Mouse (Mus musculus): ENCODE data around the gene Slc26a9.

The Slc26a9 gene

DNA sequence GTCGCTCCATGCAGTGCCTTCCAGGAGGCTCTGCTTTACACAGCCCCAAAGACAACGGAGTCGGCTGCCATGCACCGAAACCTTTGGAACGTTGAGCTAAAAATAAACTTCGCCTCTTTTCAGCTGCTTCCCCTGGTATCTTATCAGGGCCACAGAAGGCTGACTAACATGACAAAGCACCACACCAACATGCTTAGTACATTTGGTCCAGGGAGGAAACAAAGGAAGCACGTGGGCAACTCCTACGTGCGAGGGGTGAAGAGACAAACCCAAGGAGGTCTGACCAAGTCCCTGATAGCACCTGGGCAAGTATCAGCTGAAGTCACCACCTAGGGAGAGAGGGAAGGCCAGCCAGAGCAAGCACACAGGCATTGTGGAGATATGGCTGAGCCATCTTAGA, 7.3 kb upstream of the Slc26a9 start:
- no peak for DNase-seq (ENCODE audit: low read depth, low spot score)

GRCm38 (mm10) chr1:131737269-131737668, 6.6 kb upstream of the Slc26a9 start:
- no peak for DNase-seq (ENCODE audit: low read depth, low spot score)

DNA sequence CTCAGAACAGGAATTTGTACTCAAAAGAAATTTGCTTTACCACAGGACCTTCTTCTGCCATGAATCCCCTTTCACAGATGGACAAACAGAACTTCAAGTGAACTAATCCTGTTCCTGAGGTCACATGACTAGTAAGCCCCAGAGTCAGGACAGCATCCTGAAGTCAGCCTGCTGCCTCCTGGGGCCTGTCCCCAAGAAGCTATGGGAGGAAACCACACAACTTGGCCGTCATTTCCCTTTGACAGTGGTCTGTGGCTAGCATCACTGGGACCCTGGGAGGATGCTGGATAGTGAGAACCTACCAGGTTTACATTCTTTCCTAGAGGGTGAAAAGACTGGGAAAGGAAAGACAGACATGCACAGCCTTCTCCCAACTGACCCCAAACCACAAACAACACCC, 5.1 kb upstream of the Slc26a9 start:
- DNase-seq (ENCODE audit: low read depth, low spot score) = no peak

GRCm38 (mm10) chr1:131739481-131740160, 4.2 kb upstream of the Slc26a9 start:
- no peak for DNase-seq (ENCODE audit: low read depth, low spot score)

DNA sequence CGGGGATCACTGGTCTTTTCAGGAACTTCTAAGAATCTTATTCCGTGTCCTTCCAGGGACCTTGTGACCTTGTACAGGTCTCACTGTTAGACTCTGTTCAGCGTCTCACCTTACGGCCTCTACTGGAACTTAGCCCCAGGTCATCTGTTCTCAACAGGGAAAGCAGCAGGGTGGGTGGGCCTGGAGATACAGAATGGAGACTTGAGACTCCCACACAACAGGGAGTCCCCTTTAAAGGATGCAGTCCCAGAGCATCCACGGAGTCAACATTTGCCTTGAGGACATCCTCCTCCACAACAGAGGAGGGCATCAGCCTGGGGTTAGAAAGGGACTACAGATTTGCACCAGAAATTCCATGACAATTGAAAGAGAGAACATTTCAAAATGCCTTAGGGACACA, 1.6 kb downstream of the Slc26a9 start:
- DNase-seq (ENCODE audit: low read depth, low spot score) = no peak

DNA sequence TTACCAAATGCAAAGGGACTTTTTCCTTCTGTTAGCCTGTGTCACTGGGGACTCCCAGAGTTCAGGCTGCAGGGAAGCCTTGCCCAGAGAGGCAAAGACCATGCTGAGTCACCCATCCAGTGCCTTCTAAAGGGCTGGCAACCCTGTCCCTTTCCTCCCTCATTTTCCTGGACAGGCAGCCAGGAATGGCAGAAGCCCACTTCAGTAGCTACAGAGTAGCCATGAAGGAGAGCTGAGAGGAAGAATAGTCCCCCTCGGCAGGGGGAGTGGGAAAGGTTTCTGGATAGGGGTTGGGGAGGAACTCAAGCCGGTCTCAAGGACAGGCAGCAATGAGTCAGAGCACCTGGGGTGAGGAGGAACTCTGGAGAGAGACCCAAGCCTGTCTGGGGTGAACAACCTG, 3.9 kb downstream of the Slc26a9 start:
- DNase-seq (ENCODE audit: low read depth, low spot score) = no peak

- no peak for DNase-seq (ENCODE audit: low read depth, low spot score)
Measured at GRCm38 (mm10) chr1:131748636-131749035, 4.8 kb downstream of the Slc26a9 start.

GRCm38 (mm10) chr1:131749706-131750545, 6.1 kb downstream of the Slc26a9 start:
- DNase-seq (ENCODE audit: low read depth, low spot score) = no peak

DNA sequence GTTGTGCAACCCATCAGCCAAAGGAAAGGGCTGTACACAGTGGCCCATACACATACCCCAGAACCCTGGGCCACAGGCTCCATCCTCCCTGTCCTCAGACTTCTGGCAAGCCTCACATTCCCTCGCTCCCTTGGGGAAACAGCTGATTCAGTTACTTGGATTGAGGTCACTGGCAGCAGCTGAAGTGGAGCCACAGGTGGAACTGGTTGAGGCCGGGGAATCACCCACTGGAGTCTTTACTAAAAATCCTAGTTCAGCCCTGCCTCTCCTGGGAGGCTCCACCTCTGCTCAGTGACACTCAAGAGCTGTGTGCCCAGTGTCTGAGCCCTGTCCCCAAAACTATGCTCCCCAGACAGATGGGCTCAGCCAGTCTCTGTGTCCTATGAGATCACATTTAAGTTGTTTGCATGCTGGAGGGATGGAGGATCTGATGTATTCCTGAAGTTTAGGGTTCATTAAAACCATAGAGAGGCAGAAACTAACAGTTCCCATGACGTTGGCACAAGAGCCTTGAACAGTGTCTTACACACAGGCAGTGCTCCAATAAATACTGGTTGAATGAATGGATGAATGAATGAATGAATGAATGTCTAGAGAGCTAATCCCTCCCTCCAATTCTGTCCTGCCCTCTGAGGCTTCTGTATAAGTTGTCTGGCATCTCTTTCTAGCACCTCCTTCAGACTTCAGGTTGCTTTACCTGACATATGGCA, 7.5 kb downstream of the Slc26a9 start:
- DNase-seq (ENCODE audit: low read depth, low spot score) = no peak

DNA sequence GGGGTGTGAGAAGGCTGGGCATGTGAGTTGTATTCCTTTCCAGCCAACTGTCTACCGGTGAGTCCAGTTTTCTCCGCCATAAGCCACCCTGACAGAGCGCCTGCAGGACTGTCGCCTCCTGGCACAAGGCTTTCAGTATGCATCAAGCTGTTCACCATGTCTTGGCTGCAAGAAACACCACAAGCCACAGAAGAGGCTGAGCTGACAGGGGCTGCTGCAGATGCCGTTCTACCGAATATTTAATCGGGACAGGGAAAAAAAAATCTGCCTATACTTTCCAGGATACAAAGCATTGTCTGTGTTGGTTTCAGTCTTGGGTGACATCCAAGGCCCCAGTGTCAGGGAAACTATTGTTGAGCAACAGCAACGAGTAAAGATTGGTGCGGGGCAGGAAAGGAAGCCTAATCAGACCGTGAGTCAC, 8.1 kb downstream of the Slc26a9 start:
- DNase-seq (ENCODE audit: low read depth, low spot score) = no peak

- no peak for DNase-seq (ENCODE audit: low read depth, low spot score)
Measured at GRCm38 (mm10) chr1:131754212-131754829, 10.5 kb downstream of the Slc26a9 start.

- DNase-seq (ENCODE audit: low read depth, low spot score) = no peak
Measured at GRCm38 (mm10) chr1:131754916-131755315, 11.1 kb downstream of the Slc26a9 start.

DNA sequence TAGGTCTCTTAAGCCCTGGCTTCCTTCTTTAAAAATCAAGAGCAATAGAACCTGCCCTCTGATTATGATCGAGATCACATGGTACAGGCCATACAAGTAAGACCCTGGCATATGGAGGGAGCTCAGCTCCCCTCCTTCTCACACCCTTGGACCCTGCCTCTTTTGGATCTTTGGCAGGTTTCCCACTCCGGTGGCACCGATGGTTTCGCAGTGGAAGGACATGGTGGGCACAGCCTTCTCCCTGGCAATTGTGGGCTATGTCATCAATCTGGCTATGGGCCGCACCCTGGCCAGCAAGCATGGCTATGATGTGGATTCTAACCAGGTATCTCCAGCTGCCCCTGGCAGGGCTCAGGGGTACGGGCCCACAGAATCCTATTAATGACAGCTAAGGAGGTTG, 13.4 kb downstream of the Slc26a9 start:
- no peak for DNase-seq (ENCODE audit: low read depth, low spot score)

DNA sequence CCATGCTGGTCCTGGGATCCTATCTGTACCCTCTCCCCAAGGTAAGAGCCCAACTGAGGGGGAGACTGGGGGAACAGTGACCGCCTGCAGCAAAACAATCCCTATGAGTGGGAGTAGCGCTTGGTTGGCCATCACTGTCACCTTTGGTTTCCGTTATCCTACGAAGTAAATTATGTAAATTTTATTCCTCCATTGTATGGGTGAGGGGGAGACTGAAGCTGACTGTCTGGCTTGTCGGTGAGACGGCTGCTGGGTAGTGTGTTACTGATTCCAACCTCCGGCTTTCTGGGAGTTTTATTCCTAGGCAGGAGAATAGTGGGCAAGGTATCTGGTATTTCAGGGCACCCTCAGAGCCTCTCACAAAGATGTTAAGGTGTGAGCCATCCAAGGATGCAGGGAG, 15.0 kb downstream of the Slc26a9 start:
- no peak for DNase-seq (ENCODE audit: low read depth, low spot score)

- DNase-seq (ENCODE audit: low read depth, low spot score) = peak; percentile 68
Measured at GRCm38 (mm10) chr1:131759667-131760427, 16.0 kb downstream of the Slc26a9 start.

- DNase-seq (ENCODE audit: low read depth, low spot score) = no peak
Measured at GRCm38 (mm10) chr1:131760428-131760820, 16.6 kb downstream of the Slc26a9 start.

DNA sequence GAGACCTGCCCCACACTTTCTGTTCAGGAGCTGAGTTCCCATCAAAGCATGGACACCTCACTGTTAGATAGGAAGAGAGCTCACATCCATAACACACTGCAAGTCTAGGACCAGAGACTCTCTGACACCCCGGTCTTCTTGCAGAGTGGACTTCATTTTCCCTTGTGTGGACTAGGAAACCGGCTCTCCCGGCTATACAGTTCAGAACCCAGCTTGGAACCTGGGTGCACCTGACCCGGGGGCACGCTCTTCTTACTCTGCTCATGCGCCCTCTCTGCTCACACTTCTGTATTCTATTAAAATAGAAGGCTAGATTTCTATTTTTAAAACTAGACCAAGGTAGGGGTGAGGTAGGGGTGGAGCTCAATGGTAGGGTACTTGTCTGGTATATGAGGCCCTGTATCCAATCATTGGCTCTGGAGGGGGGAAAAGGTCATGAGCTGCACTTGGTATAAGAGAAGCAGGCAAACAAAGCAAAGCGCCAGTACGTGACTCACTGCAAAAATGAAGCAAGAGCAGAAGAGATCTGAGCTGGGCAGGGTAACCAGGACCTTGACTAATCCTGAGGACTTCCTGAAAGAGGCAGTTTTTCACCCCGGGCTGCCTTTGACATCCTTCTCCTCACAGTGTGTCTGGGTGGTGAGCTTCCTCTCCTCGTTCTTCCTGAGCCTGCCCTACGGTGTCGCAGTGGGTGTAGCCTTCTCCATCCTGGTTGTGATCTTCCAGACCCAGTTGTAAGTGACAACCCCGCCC, 17.4 kb downstream of the Slc26a9 start:
- DNase-seq (ENCODE audit: low read depth, low spot score) = peak; percentile 53

- peak; percentile 21 for DNase-seq (ENCODE audit: low read depth, low spot score)
Measured at GRCm38 (mm10) chr1:131763683-131764082, 19.9 kb downstream of the Slc26a9 start.

DNA sequence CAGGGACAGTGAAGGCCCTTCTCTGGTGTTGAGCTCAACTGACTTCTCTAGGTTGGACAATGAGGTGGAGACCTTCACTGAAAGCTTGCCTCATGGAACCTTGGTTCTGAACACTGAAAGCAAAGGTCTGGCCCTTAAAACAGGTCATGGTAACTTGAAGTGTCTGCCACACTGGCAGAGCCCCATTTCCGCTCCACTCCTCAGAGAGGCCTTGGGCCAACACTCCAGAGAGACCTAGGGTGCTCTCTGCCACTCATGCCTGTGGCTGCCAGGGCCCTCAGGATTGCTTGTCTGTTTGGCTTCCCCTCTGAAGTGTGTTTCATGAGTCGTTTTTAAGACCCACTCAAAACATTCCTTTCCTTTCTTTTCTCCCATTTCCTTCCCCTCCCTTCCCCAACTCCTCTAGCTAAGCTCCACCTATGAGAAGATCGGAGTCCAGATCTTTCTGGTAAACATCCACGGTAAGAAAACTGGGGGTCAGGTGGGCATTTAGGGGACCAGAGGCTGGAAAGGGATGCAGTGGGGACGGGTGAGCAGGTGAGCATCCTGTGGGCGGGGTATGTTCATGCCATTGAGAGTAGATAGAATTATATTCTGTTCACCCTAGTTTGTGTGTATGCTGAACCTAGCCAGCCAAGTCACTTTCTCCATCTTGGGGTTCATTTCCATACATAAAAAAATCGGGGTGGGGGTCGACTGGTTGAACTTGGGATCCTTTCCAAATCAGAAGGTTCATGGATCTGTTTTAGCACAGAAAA, 20.9 kb downstream of the Slc26a9 start:
- no peak for DNase-seq (ENCODE audit: low read depth, low spot score)

Measured in A20 (cell line).